Mouse (Mus musculus) intestine, embryonic 14.5 days (tissue): ENCODE data around the gene Zcchc17. TPM values are rescaled to one million over a fixed set of nuclear protein-coding genes. Genes with fewer than 3 reads are reported as not detected.
A peak's percentile ranks its signal among the peaks of the same experiment; 100 is the strongest.

ENCODE experiments used
- ATAC-seq: fragments of 200-750 bp; cut with Nextera tagmentation; replicated peaks from 2 replicates; pipeline ENCODE4 v1.8.0; 2017; ENCODE audit warnings: low read depth, moderate number of reproducible peaks, moderate TSS enrichment, moderate library complexity; ENCODE audit not compliant: low FRiP score, low TSS enrichment
- DNase-seq: peaks from one replicate; pipeline ENCODE4 v3.0.0-alpha.2; 2018; ENCODE audit warnings: low spot score
- H3K27ac ChIP-seq: fragments of 300-500 bp; sonication (generic); 2 replicates; pipeline ENCODE4 v1.5.1; 2014; ENCODE audit warnings: low read depth, mild to moderate bottlenecking, control low read depth
- H3K27me3 ChIP-seq: fragments of 300-500 bp; sonication (generic); replicated peaks from 2 replicates; pipeline ENCODE4 v1.6.1; 2014; ENCODE audit warnings: low read length, control low read depth; ENCODE audit not compliant: control insufficient read depth, insufficient read depth
- H3K36me3 ChIP-seq: fragments of 300-500 bp; sonication (generic); 2 replicates; pipeline ENCODE4 v1.6.1; 2014; ENCODE audit warnings: low read length, control low read depth; ENCODE audit not compliant: control insufficient read depth, insufficient read depth
- H3K4me1 ChIP-seq: fragments of 300-500 bp; sonication (generic); replicated peaks from 2 replicates; pipeline ENCODE4 v1.6.1; 2014; ENCODE audit warnings: low read length, control low read depth, mixed read lengths; ENCODE audit not compliant: control insufficient read depth, insufficient read depth
- H3K4me2 ChIP-seq: fragments of 300-500 bp; sonication (generic); 2 replicates; pipeline ENCODE4 v1.6.1; 2014; ENCODE audit warnings: low read length
- H3K4me3 ChIP-seq: fragments of 300-500 bp; sonication (generic); 2 replicates; pipeline ENCODE4 v1.5.1; 2014; ENCODE audit warnings: low read depth, low read length, control low read depth, mixed read lengths
- H3K9ac ChIP-seq: fragments of 300-500 bp; sonication (generic); 2 replicates; pipeline ENCODE4 v1.6.1; 2014; ENCODE audit warnings: mild to moderate bottlenecking, low read length
- H3K9me3 ChIP-seq: fragments of 300-500 bp; sonication (generic); 2 replicates; pipeline ENCODE4 v1.6.1; 2016; ENCODE audit warnings: low read length, control low read depth; ENCODE audit not compliant: control insufficient read depth
- WGBS: fragments of 180-500 bp; shearing (Covaris S2); extraction: QIAGEN DNeasy Blood & Tissue Kit; methylation state at CpG from one replicate; pipeline ENCODE4 v1.1.7; 2014; 5-methylcytosine and 5-hydroxymethylcytosine counted together
- polyA plus RNA-seq: library from polyadenylated mRNA; unstranded; fragments of >200 nt; fragmentation: Nextera tagmentation; extraction: Ambion mirVana; gene quantifications from 2 replicates; pipeline ENCODE4 v1.2.1, GENCODE M21; 2014

Zcchc17 gene
- polyA plus RNA-seq, 1 experiment from 2014 or later: 62.9 TPM

DNA sequence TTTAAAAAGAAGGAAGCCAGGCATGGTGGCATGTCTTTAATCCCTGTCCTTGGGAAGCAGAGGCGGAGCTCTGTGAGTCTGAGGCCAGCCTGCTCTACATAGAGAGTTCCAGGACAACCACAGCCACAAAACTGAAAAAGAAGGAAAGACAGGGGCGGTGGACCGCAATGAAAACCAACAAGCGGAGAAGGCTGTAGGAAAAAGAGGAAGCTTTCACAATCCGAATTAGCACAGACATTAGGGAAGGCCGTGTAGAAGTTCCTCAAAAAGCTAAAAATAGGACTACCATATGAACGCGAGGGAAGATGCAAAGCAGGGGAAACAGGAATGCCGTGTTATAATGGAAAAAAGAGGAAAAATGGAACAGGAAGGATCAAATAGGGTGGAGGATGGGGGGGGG, 75.9 kb downstream of the Zcchc17 start:
- H3K4me3 ChIP-seq: no peak overlapping the region
- WGBS: 76% methylated on average over 9 of the region's 9 CpGs
- H3K4me2 ChIP-seq: no peak overlapping the region
- H3K9me3 ChIP-seq: no peaks in the 10 kb centered on the region
- DNase-seq (no peak), ATAC-seq (no peak)
- no peaks in the 10 kb centered on the region for H3K36me3 ChIP-seq
- no peak overlapping the region for H3K9ac ChIP-seq
- no peak overlapping the region for H3K27ac ChIP-seq
- H3K4me1 ChIP-seq: no peaks in the 10 kb centered on the region
- 0 out of 2 replicates have a peak, but pooled peaks cover 6% of the 10 kb centered on the region for H3K27me3 ChIP-seq

DNA sequence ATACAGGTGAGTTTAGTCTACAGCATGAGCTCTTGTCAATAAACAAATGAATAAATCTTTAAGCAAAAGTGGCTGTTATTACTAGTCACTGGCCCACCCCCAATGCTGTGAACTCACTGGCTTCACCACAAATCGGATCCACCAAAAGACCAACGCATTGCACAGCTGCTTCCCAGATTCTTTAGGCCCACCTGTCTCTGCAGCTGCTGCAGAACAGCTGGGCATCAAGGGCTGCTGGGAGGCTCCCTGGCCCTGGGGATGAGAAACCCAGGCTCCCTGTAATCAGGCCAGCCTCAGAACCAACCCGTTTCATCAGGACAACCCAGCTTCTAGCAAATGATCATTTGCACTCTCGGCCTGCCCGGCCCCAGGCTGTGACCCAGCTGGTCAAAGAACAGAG, 76.9 kb downstream of the Zcchc17 start:
- Histone ChIP-seq H3K36me3 (no peaks in the 10 kb centered on the region), H3K27ac (no peak overlapping the region), H3K4me3 (no peak overlapping the region), H3K4me1 (no peaks in the 10 kb centered on the region), H3K9me3 (no peaks in the 10 kb centered on the region), H3K27me3 (0 out of 2 replicates have a peak, but pooled peaks cover 6% of the 10 kb centered on the region), H3K9ac (no peak overlapping the region), H3K4me2 (no peak overlapping the region)
- ATAC-seq (no peak), DNase-seq (no peak)
- WGBS: 68% methylated on average over 5 of the region's 5 CpGs

DNA sequence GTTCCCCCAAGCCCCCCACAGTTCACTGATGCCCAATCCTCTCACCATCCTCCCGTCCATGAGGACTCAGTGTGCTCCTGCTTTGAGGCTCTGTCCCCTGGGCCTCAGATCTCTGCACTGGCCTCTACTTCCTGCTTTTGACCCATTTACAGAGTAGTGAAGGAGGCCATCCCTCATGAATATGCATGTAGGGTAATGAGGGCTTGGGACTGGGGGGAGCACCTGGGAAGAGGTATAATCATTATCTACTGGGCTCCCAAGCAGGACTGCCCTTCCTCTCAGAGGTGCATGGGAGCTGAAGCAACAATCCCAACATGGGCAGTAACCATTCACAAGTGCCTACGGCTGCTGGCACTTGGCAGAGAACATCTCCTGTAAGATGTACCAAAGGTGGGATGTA, 80.6 kb downstream of the Zcchc17 start, which contains the start of gene Serinc2:
Gene Serinc2, minus strand, starts transcription at position 101 of the 400 bp plus-strand sequence.
- H3K4me3 ChIP-seq: no peak within 1 kb of the TSS
- H3K4me1 ChIP-seq: no peaks in the 10 kb centered on the region
- H3K4me2 ChIP-seq: no peak within 1 kb of the TSS
- ATAC-seq: no peak
- no peak within 1 kb of the TSS for H3K9ac ChIP-seq
- WGBS: 56% methylated on average over 2 of the region's 2 CpGs
- H3K27me3 ChIP-seq: peaks cover 20% of the 10 kb centered on the region
- no peak within 1 kb of the TSS for H3K27ac ChIP-seq
- no peaks in the 10 kb centered on the region for H3K9me3 ChIP-seq
- no peaks in the 10 kb centered on the region for H3K36me3 ChIP-seq
- DNase-seq: no peak

DNA sequence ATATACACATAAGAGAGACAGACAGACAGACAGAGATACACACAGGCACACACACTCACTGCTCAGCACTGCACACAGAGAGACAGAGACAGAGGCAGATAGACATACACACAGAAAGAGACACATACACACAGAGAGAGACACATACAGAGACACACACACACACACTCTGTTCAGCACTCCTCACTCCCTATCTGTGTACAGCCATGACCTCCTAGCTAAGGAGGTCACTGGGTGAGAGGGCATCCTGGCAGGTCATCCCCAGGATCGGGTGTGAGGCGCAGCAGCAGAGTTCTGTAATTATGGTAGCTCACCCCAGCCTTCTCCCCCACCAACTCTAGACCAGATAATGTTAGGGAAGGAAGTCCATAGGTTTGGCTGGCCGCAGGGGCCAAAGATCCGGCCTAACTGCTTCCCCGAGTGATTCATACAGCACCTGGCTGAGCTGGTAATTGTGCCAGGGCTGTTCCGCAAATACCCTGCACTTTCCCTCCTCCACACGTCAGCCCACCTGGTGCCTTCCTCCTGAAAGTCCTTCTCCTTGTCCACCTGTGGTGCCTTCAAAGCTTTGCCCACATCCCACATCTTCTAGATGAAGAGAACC, 83.1 kb downstream of the Zcchc17 start:
- H3K27ac ChIP-seq: no peak overlapping the region
- peaks cover 30% of the 10 kb centered on the region for H3K27me3 ChIP-seq
- no peak overlapping the region for H3K9ac ChIP-seq
- H3K4me2 ChIP-seq: no peak overlapping the region
- H3K4me1 ChIP-seq: peaks cover 4% of the 10 kb centered on the region; the same call in 1 of the 2 replicates
- H3K36me3 ChIP-seq: no peaks in the 10 kb centered on the region
- H3K9me3 ChIP-seq: no peaks in the 10 kb centered on the region
- no peak overlapping the region for H3K4me3 ChIP-seq
- DNase-seq (no peak), ATAC-seq (no peak)
- 60% methylated on average over 7 of the region's 7 CpGs for WGBS

DNA sequence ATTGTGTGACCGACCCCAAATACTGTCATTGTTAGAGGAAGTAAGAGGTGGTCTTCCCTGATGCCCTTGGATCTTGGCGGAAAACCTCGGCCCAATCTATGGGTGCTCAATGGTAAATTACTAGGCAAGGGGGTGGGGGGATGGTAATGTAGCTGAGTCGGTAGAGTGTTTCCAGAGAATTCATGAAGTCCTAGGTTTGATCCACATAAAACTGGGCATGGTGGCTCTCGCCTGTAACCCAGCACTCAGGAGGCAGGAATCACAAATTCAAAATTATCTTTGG, 84.0 kb downstream of the Zcchc17 start:
- WGBS: 47% methylated on average over 5 of the region's 5 CpGs
- no peak for DNase-seq
- Histone ChIP-seq H3K4me1 (peaks cover 4% of the 10 kb centered on the region; the same call in 1 of the 2 replicates), H3K27ac (no peak overlapping the region), H3K36me3 (no peaks in the 10 kb centered on the region), H3K4me3 (no peak overlapping the region), H3K27me3 (peaks cover 30% of the 10 kb centered on the region), H3K9me3 (no peaks in the 10 kb centered on the region), H3K9ac (no peak overlapping the region), H3K4me2 (peak overlapping the region; percentile 98; the same call in 1 of the 2 replicates)
- ATAC-seq: 0 out of 2 replicates have a peak, but pooled peaks have one; percentile 9

DNA sequence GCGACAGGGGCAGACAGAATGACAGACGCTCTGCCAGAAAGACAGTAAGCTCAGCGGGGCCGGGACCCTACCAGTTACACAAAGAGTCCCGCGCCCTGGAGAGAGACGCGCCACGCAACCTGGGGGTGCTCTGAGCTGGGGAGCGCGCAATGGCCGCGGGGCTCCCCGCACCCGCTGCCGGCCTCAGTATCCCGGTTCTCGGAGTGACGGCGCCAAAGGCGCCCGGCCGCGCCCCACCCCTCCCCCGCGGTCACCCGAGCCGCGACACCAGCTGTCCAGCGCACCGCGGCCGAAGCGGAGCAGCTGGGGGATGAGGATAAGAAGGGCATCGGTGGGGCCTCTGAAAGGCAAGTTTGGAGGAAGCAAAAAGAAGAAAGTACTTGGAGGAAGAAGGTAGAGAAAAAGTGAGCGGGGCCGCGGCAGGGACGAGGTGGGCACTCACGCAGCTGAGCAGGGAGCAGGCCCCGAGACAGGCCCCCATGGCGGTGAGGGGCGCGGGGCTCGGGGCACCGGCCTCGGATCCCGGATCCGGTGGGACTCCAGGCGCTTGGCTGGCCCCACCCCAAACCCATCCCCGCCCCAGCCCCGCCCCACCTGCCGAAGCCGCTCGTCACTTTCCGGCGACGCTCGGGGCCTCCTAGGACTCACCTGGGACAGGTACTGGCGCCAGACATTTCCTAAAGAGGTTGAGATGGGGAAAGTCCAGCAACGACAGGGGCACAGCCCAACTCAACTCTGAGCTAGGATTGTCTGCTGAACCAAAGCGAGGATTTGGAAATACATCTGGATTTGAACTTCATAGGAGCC, 84.5 kb downstream of the Zcchc17 start:
- H3K9me3 ChIP-seq: no peaks in the 10 kb centered on the region
- H3K36me3 ChIP-seq: no peaks in the 10 kb centered on the region
- H3K4me3 ChIP-seq: peak overlapping the region; percentile 54
- H3K27ac ChIP-seq: no peak overlapping the region
- H3K4me2 ChIP-seq: peak overlapping the region; percentile 98
- H3K27me3 ChIP-seq: peaks cover 30% of the 10 kb centered on the region
- H3K9ac ChIP-seq: peak overlapping the region; percentile 42
- WGBS: 1% methylated on average over 62 of the region's 62 CpGs
- DNase-seq (peak; percentile 72), ATAC-seq (peak; percentile 65; the same call in 1 of the 2 replicates)
- H3K4me1 ChIP-seq: peaks cover 4% of the 10 kb centered on the region; the same call in 1 of the 2 replicates

DNA sequence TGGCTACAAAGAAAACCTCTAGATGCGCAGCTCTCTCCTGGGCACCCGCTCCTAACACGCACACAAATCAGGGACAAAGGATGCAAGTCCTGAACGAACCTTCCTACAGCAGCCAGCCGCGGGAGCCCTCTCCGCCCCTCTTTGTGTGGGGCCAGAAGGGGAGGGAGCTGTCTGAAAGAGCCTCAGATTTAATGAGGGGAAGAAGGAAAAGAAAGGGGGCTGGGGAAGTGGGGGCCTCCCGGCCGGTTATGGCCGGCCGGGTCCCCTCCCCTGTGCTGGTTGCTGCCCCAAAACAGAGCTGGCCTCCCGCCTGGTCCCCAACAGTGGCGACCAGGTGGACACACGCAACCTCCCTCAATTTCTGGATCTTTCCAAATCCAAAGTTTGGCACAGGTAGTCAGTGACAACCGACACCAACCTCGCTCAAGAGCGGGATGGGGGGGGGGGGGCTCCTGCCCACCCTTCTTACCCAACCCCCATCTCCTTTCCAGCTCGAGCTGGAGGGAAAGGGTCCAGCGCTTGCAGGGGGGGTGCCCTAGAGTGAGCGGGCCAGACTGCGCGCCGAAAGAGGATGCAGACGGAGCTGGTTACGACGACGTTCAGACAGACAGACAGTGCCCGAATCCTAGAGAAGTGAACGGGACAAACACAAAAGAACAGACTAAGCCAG, 85.3 kb downstream of the Zcchc17 start:
- DNase-seq (peak; percentile 69), ATAC-seq (peak; percentile 36)
- Histone ChIP-seq H3K4me1 (peaks cover 4% of the 10 kb centered on the region; the same call in 1 of the 2 replicates), H3K27me3 (peaks cover 30% of the 10 kb centered on the region), H3K27ac (no peak overlapping the region; the same call in 1 of the 2 replicates), H3K9ac (peak overlapping the region; percentile 42), H3K36me3 (no peaks in the 10 kb centered on the region), H3K4me2 (peak overlapping the region; percentile 98), H3K4me3 (peak overlapping the region; percentile 54), H3K9me3 (no peaks in the 10 kb centered on the region)
- WGBS: 1% methylated on average over 29 of the region's 29 CpGs

DNA sequence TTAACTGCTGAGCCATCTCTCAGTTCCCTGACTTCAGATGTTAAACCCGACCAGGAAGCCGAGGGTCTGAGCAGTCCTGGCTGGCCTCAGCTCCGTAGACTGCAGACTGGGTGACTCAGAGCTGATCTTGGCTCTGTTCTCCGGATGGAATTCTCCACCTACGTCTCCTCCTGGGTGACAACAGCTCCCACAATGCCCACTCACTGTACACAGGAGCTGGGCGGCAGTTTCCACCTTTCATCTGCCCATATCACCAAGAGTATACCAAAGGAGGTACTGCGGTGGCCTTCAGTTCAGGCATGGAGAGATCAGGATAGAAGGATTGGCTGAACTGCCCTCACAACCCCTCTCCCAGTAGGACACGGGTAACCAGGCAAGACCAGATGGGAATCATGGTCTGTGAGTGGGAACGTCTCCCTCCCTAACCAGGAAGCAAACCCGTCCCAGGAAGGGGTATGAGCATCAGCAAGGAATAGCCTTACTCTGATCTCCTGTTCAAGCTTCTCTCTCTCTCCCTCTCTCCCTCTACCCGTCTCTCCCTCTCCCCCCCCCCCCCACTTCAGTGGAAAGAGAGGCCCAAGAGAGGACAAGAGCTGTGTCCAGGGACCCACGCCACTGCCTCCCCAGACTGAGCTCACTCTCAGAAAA, 85.9 kb downstream of the Zcchc17 start:
- H3K27ac ChIP-seq: no peak overlapping the region; the same call in 1 of the 2 replicates
- no peak for DNase-seq
- peaks cover 4% of the 10 kb centered on the region; the same call in 1 of the 2 replicates for H3K4me1 ChIP-seq
- peak overlapping the region; percentile 54 for H3K4me3 ChIP-seq
- H3K27me3 ChIP-seq: peaks cover 25% of the 10 kb centered on the region
- H3K4me2 ChIP-seq: peak overlapping the region; percentile 98
- H3K36me3 ChIP-seq: no peaks in the 10 kb centered on the region
- WGBS: 19% methylated on average over 12 of the region's 12 CpGs
- H3K9ac ChIP-seq: peak overlapping the region; percentile 42
- H3K9me3 ChIP-seq: no peaks in the 10 kb centered on the region
- peak; percentile 21; the same call in 1 of the 2 replicates for ATAC-seq
